Mouse (Mus musculus) gastrocnemius, postnatal 14 days (tissue): ENCODE measurements around the gene Gatc. TPM values are rescaled to one million over a fixed set of nuclear protein-coding genes. Genes with fewer than 3 reads are reported as not detected.
"Not testable (repeated sequence)": the region's sequence is repeated elsewhere in the genome, so short reads cannot be mapped to it uniquely, and the experiment has no call there.

Experiments
- DNase-seq: peaks from one replicate; pipeline ENCODE4 v3.0.0; 2021; ENCODE audit warnings: mixed read lengths
- intact Hi-C: fragments of 180-260 bp; cut with DNase I; formaldehyde crosslinking; loops from one replicate; pipeline ENCODE4 v1.15.1; 2025; ENCODE audit warnings: low total_unique reads
- total RNA-seq, 2 experiments: library from RNA; stranded (reverse); gene quantifications; 2 replicates each; pipeline ENCODE4 v1.2.3; 2021

The Gatc gene
- total RNA-seq, 2 experiments from 2014 or later = 18.8 to 19.7 TPM

DNA sequence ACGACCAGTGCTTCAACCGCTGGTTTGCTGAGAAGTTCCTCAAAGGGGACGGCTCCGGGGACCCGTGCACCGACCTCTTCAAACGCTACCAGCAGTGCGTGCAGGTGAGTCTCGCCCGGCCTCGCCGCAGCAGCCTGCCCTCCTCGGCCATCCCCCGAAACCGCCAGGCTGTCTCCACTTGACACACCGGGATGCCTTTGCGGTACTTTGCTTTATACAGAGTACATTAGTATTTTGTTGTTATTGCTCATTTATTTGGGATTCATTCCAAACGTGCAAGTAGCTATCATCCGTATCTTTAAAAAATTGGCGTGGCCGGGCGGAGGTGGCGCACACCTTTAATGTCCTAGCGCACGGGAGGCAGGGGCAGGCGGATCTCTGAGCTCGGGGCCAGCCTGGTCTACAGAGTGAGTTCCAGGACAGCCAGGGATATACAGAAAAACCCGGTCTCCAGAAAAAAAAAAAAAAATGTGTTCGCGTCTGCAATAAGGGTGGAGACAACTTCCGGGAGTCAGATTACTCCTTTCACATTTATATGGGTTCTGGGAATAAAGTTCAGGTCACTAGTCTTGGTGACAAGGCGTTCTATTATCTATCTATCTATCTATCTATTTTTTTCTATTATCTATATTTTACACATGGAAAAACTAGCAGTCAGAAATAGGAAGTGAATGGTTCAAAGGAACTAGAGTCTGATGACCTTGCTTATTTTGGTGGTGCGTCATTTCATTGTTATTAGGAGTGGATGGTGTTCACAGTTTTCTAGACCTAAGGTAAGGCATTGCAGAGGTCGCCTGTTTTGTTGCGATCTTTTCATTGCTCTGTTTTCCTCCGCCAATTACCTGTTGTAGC, 562 bp upstream of the Gatc start:
- no peak for DNase-seq
- intact Hi-C loops = no loop called here

DNA sequence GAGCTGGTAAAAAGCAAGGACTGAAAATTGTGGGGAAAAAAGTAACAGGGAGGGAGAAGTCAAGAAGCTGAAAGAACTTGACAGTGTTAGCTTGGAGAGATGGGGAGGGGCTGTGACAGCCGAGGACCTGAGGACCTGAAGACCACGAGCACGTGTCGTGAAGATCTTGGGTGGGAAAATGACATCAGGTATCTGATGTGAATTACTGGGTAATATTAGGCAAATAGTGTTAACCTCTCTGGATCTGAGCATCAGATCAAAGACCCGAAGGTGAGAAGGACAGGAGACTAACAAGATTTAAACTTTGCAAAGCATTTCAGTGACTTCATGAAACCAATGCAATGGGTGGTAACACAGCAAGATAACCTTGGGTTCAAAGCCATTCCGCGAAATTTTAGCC, 971 bp downstream of the Gatc start:
- intact Hi-C loops = no loop called here
- no peak for DNase-seq

DNA sequence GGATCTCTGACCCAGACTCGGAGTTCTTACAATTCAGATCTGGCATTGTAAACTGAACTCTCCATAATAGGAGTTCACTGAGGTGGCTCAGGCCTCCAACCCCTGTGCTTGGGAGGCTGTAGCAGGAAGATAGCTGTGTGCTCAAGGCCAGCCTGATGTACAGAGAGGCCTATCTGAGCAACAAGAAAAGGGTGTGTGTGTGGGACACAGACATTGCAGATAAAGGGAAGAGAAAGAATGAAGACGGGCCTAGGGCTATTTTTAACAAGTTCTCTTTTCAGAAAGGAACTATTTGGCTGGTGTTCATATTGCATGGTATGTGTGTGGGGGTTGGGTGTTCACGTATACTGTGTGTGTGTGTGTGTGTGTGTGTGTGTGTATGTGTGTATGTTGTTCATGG, 7.4 kb downstream of the Gatc start:
- no peak for DNase-seq
- intact Hi-C loops = no loop called here

DNA sequence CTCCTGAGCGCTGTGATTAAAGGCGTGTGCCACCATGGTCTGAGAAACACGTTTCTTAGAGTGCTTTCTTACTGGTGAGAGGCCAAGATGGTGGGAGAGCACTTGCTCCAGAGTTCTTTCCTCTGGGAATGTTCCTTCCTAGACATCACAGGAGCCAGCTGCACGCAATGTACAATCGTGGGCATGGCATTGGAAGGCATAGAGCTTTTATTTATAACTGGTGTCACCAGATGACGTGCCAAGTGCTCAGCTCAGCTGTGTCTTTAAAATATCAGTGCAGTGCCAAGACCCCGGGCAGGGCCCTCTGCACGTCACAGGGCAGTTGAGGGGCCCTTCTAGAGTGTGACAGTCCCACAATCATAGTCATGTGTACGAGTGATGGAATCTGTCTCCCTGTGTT, 10.0 kb downstream of the Gatc start:
- DNase-seq = no peak
- intact Hi-C loops = no loop called here

DNA sequence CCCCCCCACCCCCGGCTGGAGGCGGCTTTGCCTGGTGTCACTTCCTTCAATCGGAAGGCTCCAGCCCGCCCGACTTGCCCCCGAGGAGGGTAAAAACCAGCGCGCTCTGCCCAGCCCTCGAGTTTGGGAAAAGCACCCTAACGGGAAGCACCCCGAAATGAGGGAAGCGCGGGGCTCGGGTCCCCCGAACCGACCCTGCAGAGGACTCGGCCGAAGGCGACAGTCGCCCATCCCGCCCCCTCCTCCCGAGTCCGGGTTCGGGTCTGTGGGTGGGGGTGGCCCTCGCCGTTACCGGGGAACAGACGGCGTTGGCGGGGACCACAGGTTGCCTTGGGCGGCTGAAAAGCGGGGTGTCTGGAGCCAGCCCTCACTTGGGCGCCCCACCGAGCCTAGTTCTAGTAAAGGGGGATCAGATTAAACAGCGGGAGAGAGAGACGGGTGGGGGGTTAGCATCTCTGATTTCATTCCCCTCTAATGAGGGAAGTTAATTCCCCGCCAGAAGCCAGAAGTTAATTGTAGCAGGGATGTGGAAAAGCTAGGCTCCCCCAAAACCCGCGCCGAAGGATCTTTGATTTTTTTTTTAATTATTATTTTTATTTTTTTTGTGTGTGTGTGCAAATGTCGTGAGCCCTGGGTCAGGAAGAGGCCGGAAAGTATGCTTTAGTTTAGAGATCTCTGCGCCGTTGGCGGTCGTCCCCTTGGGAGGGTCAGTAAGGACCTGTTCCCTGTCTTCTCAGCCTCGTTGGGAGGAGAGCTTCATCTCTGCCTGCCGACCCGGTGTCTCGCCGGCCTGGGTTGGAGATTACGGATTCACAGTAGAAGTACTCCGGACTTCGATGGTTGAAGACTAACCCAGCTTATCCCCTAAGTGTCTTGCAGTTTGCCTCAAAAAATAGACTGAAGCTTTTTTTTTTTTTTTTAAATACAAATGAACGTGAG, 13.1 kb downstream of the Gatc start:
- DNase-seq = peak; percentile 28

DNA sequence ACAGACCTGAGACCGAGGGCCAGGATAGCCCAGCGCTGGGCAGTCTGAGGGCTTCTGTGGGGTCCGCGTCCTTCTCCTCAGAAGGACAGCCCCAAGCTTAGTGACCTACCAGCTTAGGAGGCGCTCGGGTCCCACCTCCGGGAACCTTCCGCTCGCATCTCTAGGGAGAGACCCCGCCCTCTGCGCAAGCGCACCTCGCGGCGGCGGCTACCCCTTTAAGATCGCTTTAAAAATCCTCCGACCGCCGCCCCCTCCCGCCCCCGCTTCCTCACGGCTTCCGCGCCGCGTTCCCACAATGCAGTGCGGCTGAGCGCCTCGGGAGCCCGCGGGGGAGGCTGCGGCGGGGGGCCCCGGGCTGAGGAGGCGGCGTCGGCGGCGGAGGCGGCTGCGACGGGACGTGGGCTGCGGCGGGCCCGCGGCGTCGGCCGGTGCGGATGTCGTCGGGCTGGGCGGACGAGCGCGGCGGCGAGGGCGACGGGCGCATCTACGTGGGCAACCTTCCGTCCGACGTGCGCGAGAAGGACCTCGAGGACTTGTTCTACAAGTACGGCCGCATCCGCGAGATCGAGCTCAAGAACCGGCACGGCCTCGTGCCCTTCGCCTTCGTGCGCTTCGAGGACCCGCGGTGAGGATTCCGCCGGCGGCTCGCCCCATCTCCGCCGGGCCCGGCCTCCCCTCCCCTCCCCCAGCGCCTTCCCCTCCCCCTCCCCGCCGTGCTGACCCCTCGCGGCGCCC, 13.9 kb downstream of the Gatc start, which contains the start of gene Srsf9:
Gene Srsf9 (plus strand): TSS at position 303 of the 735 bp plus-strand sequence.
- DNase-seq = peak; percentile 96
- intact Hi-C loops = no loop called here

More for the DNA sequence above, 13.1 kb downstream of the Gatc start:
- intact Hi-C loops = no loop called here

DNA sequence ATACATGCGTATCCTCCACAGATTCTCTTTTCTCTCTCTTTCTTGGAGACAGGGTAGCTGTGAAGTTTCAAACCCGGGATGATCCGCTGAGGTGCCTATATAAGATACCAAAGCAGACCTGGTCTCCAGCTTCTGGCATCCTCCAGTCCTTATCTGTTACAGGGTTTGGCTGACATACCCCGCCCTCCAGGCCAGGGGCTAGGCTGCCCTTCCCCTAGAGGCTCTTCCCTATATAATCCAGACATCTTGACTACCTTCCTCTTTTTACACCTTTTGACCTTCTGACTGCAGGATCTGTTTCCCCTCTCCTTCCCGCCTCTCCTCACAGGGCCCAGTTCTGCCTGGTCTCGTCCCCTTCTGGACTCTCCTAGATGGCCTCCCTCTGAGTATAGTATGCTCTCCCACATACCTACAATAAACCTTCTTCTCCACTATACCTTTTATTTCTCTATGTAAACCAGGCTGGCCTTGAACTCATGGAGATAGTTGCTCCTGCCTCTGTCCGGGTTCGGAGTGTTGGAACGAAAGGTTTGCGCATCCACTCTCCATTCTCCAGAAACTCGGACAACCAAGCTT, 14.6 kb downstream of the Gatc start:
- intact Hi-C loops = no loop called here
- no peak for DNase-seq

DNA sequence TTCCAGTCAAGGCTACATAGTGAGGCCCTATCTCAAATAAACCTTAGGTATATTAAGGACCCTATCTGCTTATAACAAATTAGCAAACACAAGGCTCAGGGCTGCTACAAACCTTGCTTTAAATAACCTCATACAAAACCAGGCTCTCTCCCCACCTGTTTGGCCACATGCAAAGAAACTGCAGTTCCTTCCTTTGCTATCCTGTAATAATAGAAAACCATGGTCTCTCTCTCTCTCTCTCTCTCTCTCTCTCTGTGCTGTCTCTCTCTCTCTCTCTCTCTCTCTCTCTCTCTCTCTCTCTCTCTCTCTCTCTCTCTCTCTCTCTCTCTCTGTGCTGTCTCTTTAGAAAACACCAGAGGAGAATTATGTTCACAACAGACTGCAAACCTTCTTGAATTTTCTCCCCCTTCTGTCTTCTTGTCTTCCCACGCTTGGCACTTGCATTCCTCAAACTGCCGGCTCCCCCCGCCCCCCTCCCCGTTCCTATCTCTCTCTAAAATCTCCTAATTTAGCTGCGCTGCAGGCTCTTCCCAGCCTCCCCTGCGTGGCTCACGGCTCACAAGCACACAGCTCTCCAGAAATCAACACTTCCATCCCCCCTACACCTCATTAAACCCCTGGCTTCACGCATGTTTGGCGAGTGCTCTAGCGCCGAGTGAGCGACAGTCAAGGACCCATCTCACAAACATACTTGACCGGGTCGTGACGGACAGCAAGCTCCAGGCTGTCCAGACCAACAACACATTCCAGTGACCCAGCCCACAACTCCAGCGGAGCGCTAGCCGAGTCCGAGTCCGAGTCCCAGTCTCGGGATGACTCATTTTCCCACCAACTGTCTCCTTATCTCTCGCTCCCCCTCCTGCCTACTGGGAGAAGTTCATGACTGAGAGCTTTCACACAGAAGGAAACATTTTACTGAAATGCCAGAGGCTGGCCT, 21.7 kb downstream of the Gatc start:
- DNase-seq = peak; percentile 81
- intact Hi-C loops = no loop called here

DNA sequence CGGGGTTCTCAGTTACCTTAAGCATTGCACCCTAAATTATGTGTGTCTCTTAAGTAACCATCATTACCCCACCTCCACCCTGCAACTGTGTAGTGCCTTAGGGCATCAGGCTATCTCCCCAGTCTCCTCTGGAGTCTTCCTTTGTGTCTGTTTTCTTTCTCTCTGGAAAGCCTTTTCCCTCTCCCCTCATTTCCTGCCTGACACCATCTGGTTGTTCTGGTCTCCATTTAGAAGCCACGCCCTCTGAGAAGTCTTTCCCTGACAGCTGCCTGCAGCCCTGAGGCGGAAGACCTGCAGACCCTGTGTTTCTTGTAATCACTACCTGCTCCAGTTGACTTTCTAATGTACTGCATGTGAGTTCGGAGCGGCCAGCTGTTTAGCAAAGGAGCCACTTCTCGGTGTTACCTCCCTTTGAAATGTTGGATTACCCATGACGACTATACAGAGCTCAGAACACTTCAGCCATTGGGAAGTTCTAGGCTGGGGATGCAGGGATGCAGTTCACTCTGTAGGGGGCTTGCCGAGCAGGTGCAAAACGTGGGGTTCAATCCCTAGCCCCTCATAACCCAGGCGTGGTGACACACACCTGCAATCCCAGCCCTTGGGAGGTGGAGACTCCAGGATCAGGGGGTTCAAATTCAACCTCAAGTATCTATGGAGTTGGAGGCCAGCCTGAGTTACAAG, 23.2 kb downstream of the Gatc start:
- no peak for DNase-seq
- intact Hi-C loops = no loop called here

DNA sequence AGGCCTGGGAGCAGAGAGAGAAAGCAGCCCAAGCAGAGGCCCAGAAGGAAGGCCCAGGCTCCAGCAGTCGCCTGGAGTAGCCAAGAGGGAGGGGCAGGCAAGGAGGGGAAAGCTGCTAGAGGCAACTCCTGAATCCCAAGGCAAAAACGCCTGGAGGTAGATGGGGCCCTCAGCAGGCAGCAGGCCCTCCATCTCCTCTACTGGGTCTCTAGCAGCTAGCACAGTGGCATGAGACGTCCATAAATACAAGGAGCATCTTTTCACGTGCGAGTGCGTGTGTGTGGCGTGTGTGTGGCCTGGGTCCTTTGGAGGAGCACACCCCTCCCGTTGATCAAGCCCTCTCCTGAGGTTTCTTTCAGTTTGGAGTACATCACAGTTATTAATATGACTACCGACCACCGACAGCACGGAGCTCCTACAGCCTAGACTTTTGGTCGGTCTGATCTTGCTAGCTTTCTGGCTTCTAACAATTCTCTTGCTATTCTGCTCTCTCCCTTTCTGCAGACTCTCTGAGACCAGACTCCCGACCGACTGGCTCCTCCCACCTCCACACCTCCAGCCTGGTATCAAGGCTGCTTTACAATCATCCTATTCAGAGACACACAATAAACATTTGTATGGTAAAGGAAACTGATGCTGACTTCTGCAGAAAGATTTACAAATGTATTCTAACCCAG, 23.9 kb downstream of the Gatc start:
- intact Hi-C loops = no loop called here
- peak; percentile 18 for DNase-seq

DNA sequence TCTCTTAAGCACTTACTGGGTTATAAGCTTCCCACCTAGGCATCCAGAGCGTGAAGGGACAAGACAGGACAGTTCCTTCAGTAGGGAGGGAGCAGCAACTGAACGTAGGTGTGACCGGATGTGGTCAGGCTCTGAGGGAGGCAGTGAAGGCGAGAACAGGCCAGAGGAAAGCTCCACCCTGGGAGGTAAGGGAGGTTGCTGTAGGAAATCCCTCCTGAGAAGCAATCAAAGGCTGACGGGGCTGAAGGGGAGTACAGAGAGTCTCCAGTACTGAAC, 27.4 kb downstream of the Gatc start:
- intact Hi-C loops = no loop called here

DNA sequence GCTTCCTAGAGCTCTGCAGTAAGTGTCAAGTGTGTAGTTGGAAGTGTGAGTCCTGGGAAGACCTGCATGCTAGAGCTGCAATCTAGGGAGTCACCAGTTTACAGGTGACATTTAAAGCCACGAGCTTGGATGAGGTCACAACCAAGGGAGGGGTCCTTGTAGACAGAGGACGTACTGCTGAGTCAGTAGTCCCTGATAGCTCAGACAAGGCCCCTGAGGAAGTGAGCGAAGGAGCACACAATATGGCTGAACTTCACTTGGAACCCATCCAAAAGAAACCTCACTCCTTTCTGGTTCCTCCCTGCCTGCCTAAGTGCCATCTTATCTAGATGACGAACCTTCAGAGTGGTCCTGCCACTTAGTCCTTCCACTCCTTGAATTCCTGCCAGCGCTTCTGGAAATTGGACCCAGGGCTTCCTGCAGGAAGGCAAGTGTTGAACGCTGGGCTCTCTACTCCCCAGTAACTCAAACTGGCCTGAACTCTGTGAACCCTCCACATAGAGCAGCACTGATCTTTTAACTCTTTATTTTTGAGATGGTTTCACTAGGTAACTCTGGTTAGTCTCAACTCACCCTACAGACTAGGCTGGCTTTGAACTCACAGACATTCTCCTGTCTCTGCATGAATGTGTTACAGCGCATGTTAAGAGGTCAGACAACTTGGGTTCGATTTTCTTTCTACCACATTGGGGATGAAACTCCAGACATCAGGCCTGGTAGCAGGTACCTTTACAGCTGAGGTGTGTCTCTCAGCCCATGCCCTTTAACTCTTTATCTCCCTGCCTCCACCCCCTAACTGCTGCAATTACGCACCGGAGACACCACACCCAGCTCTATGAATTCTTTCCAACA, 27.9 kb downstream of the Gatc start:
- intact Hi-C loops = no loop called here
- no peak for DNase-seq

More for the DNA sequence above, 27.4 kb downstream of the Gatc start:
- no peak for DNase-seq

DNA sequence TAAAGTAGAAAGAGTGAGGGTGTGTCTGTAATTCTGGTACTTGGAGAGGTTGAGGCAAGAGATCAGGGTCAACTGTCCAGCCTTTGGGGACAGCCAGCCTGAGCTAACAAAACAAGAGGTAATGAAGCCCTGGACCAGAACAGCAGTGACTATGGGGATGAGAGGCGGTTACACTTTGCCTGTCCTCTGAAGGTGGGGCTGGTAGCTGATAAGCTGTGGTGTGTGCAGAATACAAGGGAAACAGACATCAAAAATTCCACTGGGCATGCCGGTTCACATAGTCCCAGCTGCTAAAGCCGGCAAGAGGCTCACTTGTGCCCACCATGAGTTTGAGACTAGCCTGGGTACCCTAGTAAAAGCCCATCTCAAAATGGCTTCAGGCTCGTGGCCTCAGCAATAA, 28.6 kb downstream of the Gatc start:
- no peak for DNase-seq
- intact Hi-C loops = no loop called here

DNA sequence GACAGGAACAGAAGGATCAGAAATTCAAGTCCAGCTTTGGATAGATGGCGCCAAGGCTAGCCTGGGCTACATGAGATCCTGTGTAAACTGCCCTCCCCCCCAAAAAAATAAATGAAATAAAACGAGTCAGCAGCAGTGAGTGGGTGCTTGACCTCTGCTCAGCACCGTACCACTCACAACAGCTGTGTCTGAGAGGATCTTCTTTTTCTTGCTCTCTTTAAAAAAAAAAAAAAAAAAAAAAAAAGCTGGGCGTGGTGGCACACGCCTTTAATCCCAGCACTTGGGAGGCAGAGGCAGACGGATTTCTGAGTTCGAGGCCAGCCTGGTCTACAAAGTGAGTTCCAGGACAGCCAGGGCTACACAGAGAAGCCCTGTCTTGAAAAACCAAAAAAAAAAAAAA, 38.8 kb downstream of the Gatc start:
- intact Hi-C loops = loop anchor here (5.0 kb wide), 1 partner anchor 45 kb away; the partner anchor contains the start of gene Cox6a1

DNA sequence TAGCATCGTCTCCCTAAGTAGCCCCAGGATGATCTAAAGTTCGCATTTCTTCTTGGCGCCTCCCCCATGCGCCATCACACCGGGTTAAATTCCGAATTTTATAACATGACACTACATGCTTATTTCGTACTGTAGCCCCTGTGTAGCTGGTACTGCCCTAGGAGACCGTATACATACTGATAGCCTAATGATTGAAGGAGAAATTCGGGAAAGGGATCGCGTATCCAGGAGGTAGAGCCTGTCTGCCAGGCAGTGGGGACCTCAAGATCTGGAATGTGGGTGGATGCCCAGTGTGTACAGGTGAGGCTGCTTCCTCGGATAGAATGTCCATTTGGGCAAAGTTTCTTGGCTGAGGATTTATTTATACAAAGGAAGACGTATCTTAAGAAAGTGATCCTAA, 39.4 kb downstream of the Gatc start:
- intact Hi-C loops = loop anchor here (5.0 kb wide), 1 partner anchor 46 kb away; the partner anchor contains the start of gene Cox6a1
- DNase-seq = no peak

More for the DNA sequence above, 38.8 kb downstream of the Gatc start:
- DNase-seq = not testable (repeated sequence)
